10 mouse cellular contexts compared by ENCODE assay signal in the genomic region with DNA sequence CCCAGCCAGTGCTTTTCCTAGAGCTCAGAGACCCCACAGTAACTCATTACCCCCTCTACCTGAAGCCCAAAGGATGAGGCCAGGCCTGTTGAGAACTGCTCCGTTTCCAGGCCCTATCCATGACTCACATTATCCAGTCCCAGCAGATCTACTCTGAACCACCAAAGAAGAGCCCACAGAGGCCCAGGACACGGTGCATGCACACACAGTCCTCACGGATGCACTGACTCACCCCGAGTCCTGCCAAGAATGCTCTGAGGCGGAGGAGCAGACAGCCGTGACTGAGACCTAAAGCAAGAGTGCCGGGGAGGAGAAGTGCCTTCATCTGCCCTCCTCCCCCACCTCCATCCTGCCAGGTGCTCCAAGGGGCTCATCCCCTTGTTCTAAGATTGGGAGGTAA. TPM values are rescaled to one million over a fixed set of nuclear protein-coding genes. Genes with fewer than 3 reads are reported as not detected.
A peak's percentile ranks its signal among the peaks of the same experiment; 100 is the strongest.
DNase-seq lines count a peak whose midpoint lies in the region; ATAC-seq lines count a peak whose summit lies in the region.
"Had no signal": no experiment of that assay in that cellular context is flagged by ENCODE, and none has a peak within 500 bp of the region (broad histone marks: within the 10 kb centered on the region; RNA-seq: fewer than 3 reads in every experiment).

No protein-coding gene starts in this region.

- DNase-seq in heart, adult 11 months: peak; percentile 94
- peak; percentile 87 for DNase-seq in 3134 (ENCODE audit: extremely low read depth, insufficient read length, low spot score)
- peak; percentile 91 to 92 for DNase-seq in adrenal gland, adult (ENCODE audit: inconsistent age in 2 of 2, low spot score in 1 of 2)
- DNase-seq in kidney, adult 9 months: peak; percentile 60
- no peak for DNase-seq in spleen, adult 18-20 months
- no peak for DNase-seq in spleen, postnatal 4 days (ENCODE audit: low spot score in 2 of 2)
- DNase-seq: lung, postnatal 10 days; thymus, adult 18-20 months had no signal

- no peak overlapping the region for H3K4me2 ChIP-seq in heart, embryonic 11.5 days
- H3K4me2 ChIP-seq in hindbrain, embryonic 13.5 days: no peak overlapping the region

- ATAC-seq in heart, embryonic 11.5 days (replicated peaks; ENCODE audit: insufficient number of reproducible peaks, low FRiP score, low TSS enrichment): no peak
- ATAC-seq in hindbrain, embryonic 13.5 days (ENCODE audit: low FRiP score): no peak

- H3K9ac ChIP-seq in heart, embryonic 11.5 days (ENCODE audit: low read depth, low read length): no peak overlapping the region
- no peak overlapping the region for H3K9ac ChIP-seq in hindbrain, embryonic 13.5 days

- H3K9me3 ChIP-seq in heart, embryonic 11.5 days (replicated peaks; ENCODE audit: control insufficient read depth, low read length): no peaks in the 10 kb centered on the region
- no peaks in the 10 kb centered on the region for H3K9me3 ChIP-seq in hindbrain, embryonic 13.5 days

- H3K4me3 ChIP-seq in heart, embryonic 11.5 days (ENCODE audit: low read depth, low read length): no peak overlapping the region
- no peak overlapping the region for H3K4me3 ChIP-seq in hindbrain, embryonic 13.5 days

- peaks cover 4% of the 10 kb centered on the region; the same call in 1 of the 2 replicates for H3K4me1 ChIP-seq in heart, embryonic 11.5 days (ENCODE audit: control insufficient read depth, insufficient read depth, low read length)
- H3K4me1 ChIP-seq in hindbrain, embryonic 13.5 days (replicated peaks): no peaks in the 10 kb centered on the region

- 0 out of 2 replicates have a peak, but pooled peaks cover 3% of the 10 kb centered on the region for H3K27me3 ChIP-seq in heart, embryonic 11.5 days (ENCODE audit: control insufficient read depth, insufficient read depth, low read length)
- H3K27me3 ChIP-seq in hindbrain, embryonic 13.5 days: 0 out of 2 replicates have a peak, but pooled peaks cover 10% of the 10 kb centered on the region

- no peaks in the 10 kb centered on the region for H3K36me3 ChIP-seq in heart, embryonic 11.5 days (ENCODE audit: control insufficient read depth, insufficient read depth, low read length)
- H3K36me3 ChIP-seq in hindbrain, embryonic 13.5 days: peaks cover 19% of the 10 kb centered on the region

- WGBS in heart, embryonic 11.5 days (ENCODE audit: insufficient replicate concordance): 76% methylated on average over 7 of the region's 7 CpGs
- 70% methylated on average over 7 of the region's 7 CpGs for WGBS in hindbrain, embryonic 13.5 days

- no peak overlapping the region for H3K27ac ChIP-seq in heart, embryonic 11.5 days (ENCODE audit: low read depth, low read length)
- no peak overlapping the region for H3K27ac ChIP-seq in hindbrain, embryonic 13.5 days

RNA-seq across cellular contexts. Expression of a gene that starts 16.0 kb away (rescaled TPM):
- polyA plus RNA-seq in heart, embryonic 11.5 days (2014; fragmentation: Nextera tagmentation; extraction: Ambion mirVana): 3.6 and 5.6 TPM in 2 replicates
- 18.3 and 19.6 TPM in 2 replicates for polyA plus RNA-seq in hindbrain, embryonic 13.5 days (2015; fragmentation: Nextera tagmentation; extraction: Ambion mirVana)

RNA-seq across cellular contexts. Expression of a gene that starts 25.2 kb away (rescaled TPM):
- 16.1 and 17.5 TPM in 2 replicates for polyA plus RNA-seq in heart, embryonic 11.5 days (2014; fragmentation: Nextera tagmentation; extraction: Ambion mirVana)
- polyA plus RNA-seq in hindbrain, embryonic 13.5 days (2015; fragmentation: Nextera tagmentation; extraction: Ambion mirVana): 13.7 and 14.8 TPM in 2 replicates

Comparison
In these comparisons a context has a peak if more than half of its experiments do, and no peak if none do; other contexts are left out.
1. DNase-seq: peak in heart, adult 11 months (single experiment), 3134 (single experiment), adrenal gland, adult (2 of 2) and kidney, adult 9 months (single experiment); none in spleen, adult 18-20 months (0 of 2) and spleen, postnatal 4 days (0 of 2).